In the genomic region with DNA sequence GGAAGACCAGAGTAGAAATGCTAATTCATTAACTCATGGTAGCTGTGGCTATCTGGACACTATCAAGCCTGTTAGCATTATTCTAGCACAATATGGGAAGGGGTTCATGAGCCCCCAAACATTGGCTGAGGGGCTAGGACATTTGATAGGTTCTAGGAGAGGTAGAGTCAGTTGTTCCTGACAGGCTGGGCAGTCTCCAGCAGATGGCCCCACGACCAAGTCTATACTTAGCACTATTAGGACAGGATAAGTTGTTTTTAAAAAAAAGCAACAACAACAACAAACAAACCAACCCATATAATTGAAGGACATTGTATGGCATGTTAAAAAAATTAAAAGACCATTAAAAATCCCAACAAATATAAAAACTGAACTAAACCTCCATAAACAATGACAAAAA, we compare ENCODE assay signal across 18 mouse cellular contexts. TPM values are rescaled to one million over a fixed set of nuclear protein-coding genes. Genes with fewer than 3 reads are reported as not detected.
DNase-seq lines count a peak whose midpoint lies in the region; ATAC-seq and TF ChIP-seq lines count a peak whose summit lies in the region.
"Had no signal": no experiment of that assay in that cellular context is flagged by ENCODE, and none has a peak within 500 bp of the region (broad histone marks: within the 10 kb centered on the region; RNA-seq: fewer than 3 reads in every experiment).

No protein-coding gene starts in this region.

- no peak overlapping the region for H3K4me3 ChIP-seq in intestine, postnatal 0 days (ENCODE audit: low read depth, low read length)
- H3K4me3 ChIP-seq in intestine, embryonic 16.5 days (ENCODE audit: low read length) = no peak overlapping the region
- H3K4me3 ChIP-seq in liver, postnatal 0 days (ENCODE audit: low read depth, low read length) = no peak overlapping the region
- H3K4me3 ChIP-seq in liver, embryonic 12.5 days = no peak overlapping the region
- H3K4me3 ChIP-seq: embryonic facial prominence, embryonic 15.5 days; forebrain, embryonic 12.5 days; heart, embryonic 12.5 days; stomach, embryonic 15.5 days had no signal

- DNase-seq in cerebellum, adult 9-10 months = peak; percentile 11
- no peak for DNase-seq in cerebellum, adult 11-12 months
- DNase-seq in liver, postnatal 0 days = no peak
- DNase-seq in urinary bladder, adult 18-20 months (ENCODE audit: low spot score in 2 of 2) = no peak
- DNase-seq: heart, postnatal 36 days; kidney, postnatal 14 days; lung, adult 2 months; right cerebral cortex, postnatal 14 days had no signal

- no peak overlapping the region for H3K9ac ChIP-seq in intestine, postnatal 0 days (ENCODE audit: low read depth, low read length)
- no peak overlapping the region for H3K9ac ChIP-seq in intestine, embryonic 16.5 days (ENCODE audit: low read depth, low read length)
- no peak overlapping the region for H3K9ac ChIP-seq in liver, postnatal 0 days (replicated peaks)
- H3K9ac ChIP-seq in liver, embryonic 12.5 days = no peak overlapping the region
- H3K9ac ChIP-seq: embryonic facial prominence, embryonic 15.5 days; forebrain, embryonic 12.5 days; heart, embryonic 12.5 days; stomach, embryonic 15.5 days had no signal

- no peaks in the 10 kb centered on the region for H3K9me3 ChIP-seq in intestine, postnatal 0 days (ENCODE audit: control insufficient read depth)
- no peaks in the 10 kb centered on the region for H3K9me3 ChIP-seq in intestine, embryonic 16.5 days (ENCODE audit: control insufficient read depth, low read length)
- H3K9me3 ChIP-seq in liver, postnatal 0 days (ENCODE audit: low read length) = no peaks in the 10 kb centered on the region
- no peaks in the 10 kb centered on the region for H3K9me3 ChIP-seq in liver, embryonic 12.5 days (replicated peaks)
- H3K9me3 ChIP-seq: embryonic facial prominence, embryonic 15.5 days; forebrain, embryonic 12.5 days; heart, embryonic 12.5 days; stomach, embryonic 15.5 days had no signal

- no peak for ATAC-seq in intestine, postnatal 0 days
- no peak for ATAC-seq in intestine, embryonic 16.5 days
- ATAC-seq in liver, postnatal 0 days = no peak
- ATAC-seq in liver, embryonic 12.5 days = no peak
- ATAC-seq: hindbrain, embryonic 16.5 days had no signal

- TF ChIP-seq EP300 in liver, postnatal 0 days (IDR thresholded peaks at IDR 0.05; ENCODE audit: low read depth) = no peak

- no peak overlapping the region for H3K4me2 ChIP-seq in intestine, postnatal 0 days (replicated peaks; ENCODE audit: low read depth)
- H3K4me2 ChIP-seq in intestine, embryonic 16.5 days (ENCODE audit: low read depth, low read length) = no peak overlapping the region
- no peak overlapping the region for H3K4me2 ChIP-seq in liver, postnatal 0 days (ENCODE audit: low read depth, low read length)
- no peak overlapping the region for H3K4me2 ChIP-seq in liver, embryonic 12.5 days
- H3K4me2 ChIP-seq: embryonic facial prominence, embryonic 15.5 days; forebrain, embryonic 12.5 days; heart, embryonic 12.5 days; midbrain, embryonic 11.5 days; stomach, embryonic 15.5 days had no signal

- no peak overlapping the region for H3K27ac ChIP-seq in intestine, postnatal 0 days (ENCODE audit: low read depth, low read length)
- no peak overlapping the region for H3K27ac ChIP-seq in intestine, embryonic 16.5 days (ENCODE audit: low read length)
- no peak overlapping the region for H3K27ac ChIP-seq in liver, postnatal 0 days (ENCODE audit: low read depth)
- H3K27ac ChIP-seq in liver, embryonic 12.5 days = no peak overlapping the region
- H3K27ac ChIP-seq: embryonic facial prominence, embryonic 15.5 days; forebrain, embryonic 12.5 days; macrophage; stomach, embryonic 15.5 days had no signal

- WGBS in intestine, postnatal 0 days = 61% methylated on average over 1 of the region's 1 CpGs
- 88% methylated on average over 1 of the region's 1 CpGs for WGBS in intestine, embryonic 16.5 days
- WGBS in liver, postnatal 0 days (ENCODE audit: insufficient replicate concordance) = 48% methylated on average over 1 of the region's 1 CpGs
- 32% methylated on average over 1 of the region's 1 CpGs for WGBS in liver, embryonic 12.5 days (ENCODE audit: insufficient replicate concordance)

- peaks cover 26% of the 10 kb centered on the region for H3K36me3 ChIP-seq in intestine, postnatal 0 days (ENCODE audit: control insufficient read depth, insufficient read depth)
- H3K36me3 ChIP-seq in intestine, embryonic 16.5 days (ENCODE audit: control insufficient read depth, insufficient read depth, low read length) = no peaks in the 10 kb centered on the region
- H3K36me3 ChIP-seq in liver, postnatal 0 days (replicated peaks; ENCODE audit: insufficient read depth, low read length) = peaks cover 27% of the 10 kb centered on the region
- H3K36me3 ChIP-seq in liver, embryonic 12.5 days = peaks cover 62% of the 10 kb centered on the region

- H3K27me3 ChIP-seq in intestine, postnatal 0 days (replicated peaks; ENCODE audit: control insufficient read depth, insufficient read depth, low read length) = no peaks in the 10 kb centered on the region
- H3K27me3 ChIP-seq in intestine, embryonic 16.5 days (replicated peaks; ENCODE audit: control insufficient read depth, insufficient read depth, low read length) = no peaks in the 10 kb centered on the region
- H3K27me3 ChIP-seq in liver, postnatal 0 days (ENCODE audit: insufficient read depth, low read length) = no peaks in the 10 kb centered on the region
- no peaks in the 10 kb centered on the region for H3K27me3 ChIP-seq in liver, embryonic 12.5 days (replicated peaks)
- H3K27me3 ChIP-seq: embryonic facial prominence, embryonic 15.5 days; forebrain, embryonic 12.5 days; heart, embryonic 12.5 days; stomach, embryonic 15.5 days had no signal

- TF ChIP-seq CTCF in intestine, postnatal 0 days (IDR thresholded peaks at IDR 0.05; ENCODE audit: low read depth) = peak; percentile 43
- peak; percentile 30; the same call in 1 of the 2 replicates for TF ChIP-seq CTCF in liver, postnatal 0 days (IDR thresholded peaks at IDR 0.05; ENCODE audit: low read depth)

- H3K4me1 ChIP-seq in intestine, postnatal 0 days (replicated peaks; ENCODE audit: control insufficient read depth, insufficient read depth, low read length) = no peaks in the 10 kb centered on the region
- H3K4me1 ChIP-seq in intestine, embryonic 16.5 days (ENCODE audit: control insufficient read depth, insufficient read depth, low read length) = no peaks in the 10 kb centered on the region
- H3K4me1 ChIP-seq in liver, postnatal 0 days (ENCODE audit: insufficient read depth) = no peaks in the 10 kb centered on the region
- H3K4me1 ChIP-seq in liver, embryonic 12.5 days = no peaks in the 10 kb centered on the region
- H3K4me1 ChIP-seq: embryonic facial prominence, embryonic 15.5 days; forebrain, embryonic 12.5 days; heart, embryonic 12.5 days; stomach, embryonic 15.5 days had no signal

RNA-seq across cellular contexts. Expression of gene Mbd5, which starts 35.1 kb away (rescaled TPM):
- 6.8 and 7.9 TPM in 2 replicates for polyA plus RNA-seq in intestine, postnatal 0 days (2015; fragmentation: Nextera tagmentation; extraction: Ambion mirVana)
- polyA plus RNA-seq in intestine, embryonic 16.5 days (2015; fragmentation: Nextera tagmentation; extraction: Ambion mirVana) = 17.3 and 18.1 TPM in 2 replicates
- 5.2 and 5.4 TPM in 2 replicates for polyA plus RNA-seq in liver, postnatal 0 days (2015; fragmentation: Nextera tagmentation; extraction: Ambion mirVana)
- 10.3 and 10.7 TPM in 2 replicates for polyA plus RNA-seq in liver, embryonic 12.5 days (2016; fragmentation: Nextera tagmentation; extraction: Ambion mirVana)

RNA-seq across cellular contexts. Expression of gene Orc4, which starts 35.9 kb away (rescaled TPM):
- 48.2 and 54.6 TPM in 2 replicates for polyA plus RNA-seq in intestine, postnatal 0 days (2015; fragmentation: Nextera tagmentation; extraction: Ambion mirVana)
- polyA plus RNA-seq in intestine, embryonic 16.5 days (2015; fragmentation: Nextera tagmentation; extraction: Ambion mirVana) = 69.3 and 86.5 TPM in 2 replicates
- 26.0 and 26.1 TPM in 2 replicates for polyA plus RNA-seq in liver, postnatal 0 days (2015; fragmentation: Nextera tagmentation; extraction: Ambion mirVana)
- 55.1 and 59.7 TPM in 2 replicates for polyA plus RNA-seq in liver, embryonic 12.5 days (2016; fragmentation: Nextera tagmentation; extraction: Ambion mirVana)
